Mouse (Mus musculus) heart, postnatal 10 days (tissue): Measurements from ENCODE around the gene Lrig2. TPM values are rescaled to one million over a fixed set of nuclear protein-coding genes. Genes with fewer than 3 reads are reported as not detected.

Experiments
- total RNA-seq, 2 experiments: library from RNA; stranded (reverse); gene quantifications; 2 replicates each; pipeline ENCODE4 v1.2.3; 2021

Gene Lrig2
- total RNA-seq, 2 experiments from 2014 or later, result 14.2 TPM

Other genes with a start within 250 kb of the Lrig2 start
- 100 to 1,000 TPM; 173 to 202 TPM for gene Slc16a1, start 126.8 kb upstream of the Lrig2 start, total RNA-seq